Mouse (Mus musculus) liver, postnatal 0 days (tissue): ENCODE measurements around the gene Zzz3.

Source experiments
- CTCF ChIP-seq: sonication (generic); IDR thresholded peaks from 2 replicates; pipeline ENCODE4 v1.5.1; 2016; ENCODE audit warnings: antibody characterized with exemption, low read depth
- EP300 ChIP-seq: IDR thresholded peaks from 2 replicates; pipeline ENCODE4 v1.6.1; 2016; ENCODE audit warnings: antibody characterized with exemption, low read depth, mild to moderate bottlenecking

GRCm38 (mm10) chr3:152507900-152508299 lies 112.6 kb downstream of the Zzz3 start:
- TF ChIP-seq CTCF (no peak), EP300 (no peak)
